Mouse (Mus musculus) spleen, postnatal 4 days (tissue): ENCODE measurements around the gene Ak2.

Experiments
- DNase-seq, 2 experiments: peaks; one replicate each; pipeline ENCODE4 v3.0.0; 2022; ENCODE audit warnings: low spot score in 2 of 2

The Ak2 gene

GRCm38 (mm10) chr4:129048501-129049305 is 56.9 kb downstream of the Ak2 start:
- no peak for DNase-seq

GRCm38 (mm10) chr4:129049306-129050011 is 57.7 kb downstream of the Ak2 start:
- no peak for DNase-seq

GRCm38 (mm10) chr4:129050365-129050764 is 58.6 kb downstream of the Ak2 start:
- DNase-seq, result no peak

- no peak for DNase-seq
Measured at GRCm38 (mm10) chr4:129050901-129051417, 59.2 kb downstream of the Ak2 start.

GRCm38 (mm10) chr4:129051461-129052183 is 59.9 kb downstream of the Ak2 start:
- no peak for DNase-seq

- DNase-seq, result no peak
Measured at GRCm38 (mm10) chr4:129054757-129055156, 63.0 kb downstream of the Ak2 start.

- no peak for DNase-seq
Measured at GRCm38 (mm10) chr4:129055562-129055961, 63.8 kb downstream of the Ak2 start.

- peak; percentile 98 to 99 for DNase-seq
Measured at GRCm38 (mm10) chr4:129057533-129058206, 65.9 kb downstream of the Ak2 start.

GRCm38 (mm10) chr4:129058207-129059092 is 66.7 kb downstream of the Ak2 start, which contains the start of gene Rnf19b:
Gene Rnf19b (plus strand): TSS chr4:129058271.
- peak; percentile 68 to 87 for DNase-seq

- peak; percentile 39 to 73 for DNase-seq
Measured at GRCm38 (mm10) chr4:129059125-129059551, 67.4 kb downstream of the Ak2 start.

GRCm38 (mm10) chr4:129059922-129060321 is 68.2 kb downstream of the Ak2 start:
- no peak for DNase-seq
